Mouse (Mus musculus): ENCODE data around the gene Insl6.

GRCm38 (mm10) chr19:29323416-29324049 is 1.6 kb downstream of the Insl6 start:
- TF ChIP-seq POLR2A (IDR thresholded peaks at IDR 0.05; ENCODE audit: low read depth, low read length) = no peak
- no peak for TF ChIP-seq CTCF (IDR thresholded peaks at IDR 0.05; ENCODE audit: extremely low read depth, insufficient read depth, insufficient read length, insufficient replicate concordance)

Data from spleen, adult 2 months (tissue).